Mouse (Mus musculus): ENCODE measurements around the gene Krtap5-5.
"Not testable (repeated sequence)": the region's sequence is repeated elsewhere in the genome, so short reads cannot be mapped to it uniquely, and the experiment has no call there.

Krtap5-5 gene

DNA sequence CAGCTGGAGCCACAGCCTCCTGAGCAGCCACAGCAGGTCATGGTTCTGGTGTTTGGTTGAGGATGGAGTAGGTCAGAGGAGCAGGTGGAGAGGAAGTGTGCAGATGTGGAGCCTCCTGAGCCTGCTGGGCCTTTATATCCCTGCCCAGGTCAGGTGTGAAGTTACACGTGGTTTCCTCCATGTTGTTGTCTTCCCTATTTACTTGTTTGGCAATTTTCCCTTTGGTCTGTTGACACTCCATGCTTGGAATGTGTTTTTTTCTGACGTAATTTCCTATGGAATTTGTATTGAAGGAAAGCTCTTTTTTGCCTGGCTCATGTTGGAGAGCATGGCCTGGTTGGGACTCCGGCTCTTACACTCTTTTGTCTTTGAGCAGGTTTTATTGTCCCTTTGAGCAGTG lies at the start of gene Krtap5-5:
Gene Krtap5-5, minus strand, starts transcription at position 101 of the 400 bp plus-strand sequence.
- DNase-seq (ENCODE audit: low spot score): not testable (repeated sequence)

DNA sequence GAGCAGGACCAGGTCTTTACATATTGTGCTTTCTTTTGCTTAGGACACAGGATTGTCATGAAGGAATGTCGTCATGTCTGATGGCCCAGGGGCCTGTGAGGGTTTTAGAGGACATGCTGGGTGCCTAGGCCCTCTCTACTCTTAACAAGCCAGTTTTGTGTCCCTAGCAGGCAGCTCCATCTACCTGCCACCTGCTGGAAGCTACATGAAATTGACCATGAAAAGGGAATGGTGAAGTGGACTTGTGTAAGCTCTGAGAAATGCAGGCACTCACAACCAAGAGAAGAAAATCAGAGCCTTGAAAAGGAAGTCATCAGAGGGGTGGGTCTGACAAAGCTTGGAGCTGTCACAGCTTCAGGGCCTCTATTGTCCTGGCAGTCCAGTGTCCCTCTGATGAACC lies 49.5 kb upstream of the Krtap5-5 start:
- not testable (repeated sequence) for DNase-seq (ENCODE audit: low spot score)

DNA sequence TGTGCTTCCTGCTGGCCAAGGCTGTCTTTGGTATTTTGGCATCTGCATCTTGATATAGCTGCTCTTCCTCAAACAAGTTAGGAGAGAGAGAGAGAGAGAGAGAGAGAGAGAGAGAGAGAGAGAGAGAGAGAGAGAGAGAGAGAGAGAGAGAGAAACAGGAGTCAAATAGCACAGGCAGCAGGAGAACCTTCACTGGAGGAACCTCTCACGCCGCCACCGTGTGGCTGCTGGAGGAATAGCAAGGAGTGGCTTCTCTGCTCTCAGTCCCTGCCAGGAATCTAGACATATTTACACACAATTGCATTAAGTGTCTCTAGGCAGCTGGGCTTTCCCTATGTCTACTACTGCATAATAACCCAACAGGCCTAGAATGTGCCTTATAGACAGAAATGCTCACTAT lies 48.4 kb upstream of the Krtap5-5 start:
- peak; percentile 23 for DNase-seq (ENCODE audit: low spot score)

DNA sequence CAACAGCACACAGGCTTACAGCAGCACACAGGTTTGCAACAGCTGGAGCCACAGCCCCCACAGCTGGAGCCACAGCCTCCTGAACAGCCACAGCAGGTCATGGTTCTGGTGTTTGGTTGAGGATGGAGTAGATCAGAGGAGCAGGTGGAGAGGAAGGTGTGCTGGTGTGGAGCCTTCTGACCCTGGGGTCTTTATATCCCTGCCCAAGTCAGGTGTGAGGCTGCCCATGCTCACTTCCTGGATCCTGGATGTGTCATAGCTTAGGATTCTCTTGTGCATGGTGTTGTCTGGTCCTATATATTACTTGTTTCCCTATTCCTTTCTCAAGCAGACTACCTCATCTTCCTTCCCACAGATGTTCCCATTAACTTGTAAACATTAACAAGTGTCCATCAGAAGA lies 44.5 kb upstream of the Krtap5-5 start, which contains the start of gene Gm4559:
Gene Gm4559, minus strand, starts transcription at position 101 of the 400 bp plus-strand sequence.
- DNase-seq (ENCODE audit: low spot score): not testable (repeated sequence)

DNA sequence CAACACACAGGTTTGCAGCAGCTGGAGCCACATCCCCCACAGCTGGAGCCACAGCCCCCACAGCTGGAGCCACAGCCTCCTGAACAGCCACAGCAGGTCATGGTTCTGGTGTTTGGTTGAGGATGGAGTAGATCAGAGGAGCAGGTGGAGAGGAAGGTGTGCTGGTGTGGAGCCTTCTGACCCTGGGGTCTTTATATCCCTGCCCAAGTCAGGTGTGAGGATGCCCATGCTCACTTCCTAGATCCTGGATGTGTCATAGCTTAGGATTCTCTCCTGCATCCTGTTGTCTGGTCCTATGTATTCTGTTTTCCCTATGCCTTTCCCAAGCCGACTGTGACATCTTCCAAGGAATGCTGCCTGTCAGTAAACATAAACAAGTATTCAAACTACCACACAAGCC lies 28.5 kb upstream of the Krtap5-5 start, which contains the start of gene Gm2431:
Gene Gm2431, minus strand, starts transcription at position 101 of the 400 bp plus-strand sequence.
- not testable (repeated sequence) for DNase-seq (ENCODE audit: low spot score)

DNA sequence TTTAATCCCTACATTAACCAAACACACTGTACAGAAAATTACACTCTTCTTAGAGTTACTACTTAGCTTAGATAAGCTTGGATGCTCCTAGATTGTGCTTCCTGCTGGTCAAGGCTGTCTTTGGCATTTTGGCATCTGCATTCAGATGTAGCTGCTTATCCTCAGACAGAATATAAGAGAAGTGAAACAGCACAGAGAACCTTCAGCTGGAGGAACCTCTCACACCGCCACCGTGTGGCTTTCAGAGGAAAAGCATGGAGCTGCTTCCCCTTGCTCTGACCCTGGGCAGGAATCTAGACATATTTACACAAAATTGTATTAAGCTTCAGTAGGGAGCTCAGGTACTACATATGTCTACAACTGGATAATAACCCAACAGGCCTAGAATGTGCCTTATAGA lies 25.7 kb upstream of the Krtap5-5 start:
- DNase-seq (ENCODE audit: low spot score): no peak

DNA sequence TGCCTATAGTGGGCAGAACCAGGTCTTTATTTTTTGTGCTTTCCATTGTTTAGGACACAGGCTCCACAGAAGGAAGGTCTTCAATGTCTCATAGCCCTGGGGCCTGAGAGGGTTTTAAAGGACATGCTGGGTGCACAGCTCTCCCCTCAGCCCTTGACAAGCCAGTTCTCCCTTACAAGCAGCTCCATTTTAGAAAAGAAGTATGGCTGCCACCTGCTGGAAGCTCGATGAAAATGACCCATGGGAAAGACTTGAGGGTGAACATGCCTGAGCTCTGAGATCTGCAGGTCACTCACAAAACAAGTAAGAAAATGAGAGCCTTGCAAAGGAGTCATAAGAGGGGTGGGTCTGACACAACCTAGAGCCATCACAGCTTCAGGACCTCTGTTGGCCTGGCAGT lies 20.1 kb upstream of the Krtap5-5 start:
- DNase-seq (ENCODE audit: low spot score): peak; percentile 1

DNA sequence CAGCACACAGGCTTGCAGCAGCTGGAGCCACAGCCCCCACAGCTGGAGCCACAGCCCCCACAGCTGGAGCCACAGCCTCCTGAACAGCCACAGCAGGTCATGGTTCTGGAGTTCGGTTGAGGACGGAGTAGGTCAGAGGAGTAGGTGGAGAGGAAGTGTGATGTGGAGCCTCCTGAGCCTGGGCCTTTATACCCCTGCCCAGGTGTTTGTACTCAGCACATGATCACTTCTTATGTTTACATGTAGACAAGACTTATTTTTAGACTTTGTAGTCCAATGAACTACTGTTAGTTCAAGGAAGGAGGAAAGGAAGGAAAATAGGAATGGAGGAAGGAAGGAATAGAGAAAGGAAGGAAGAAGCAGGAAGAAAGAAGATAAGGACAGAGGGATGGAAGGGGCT lies 11.2 kb upstream of the Krtap5-5 start, which contains the start of gene Gm40460:
Gene Gm40460, minus strand, starts transcription at position 101 of the 400 bp plus-strand sequence.
- no peak for DNase-seq (ENCODE audit: low spot score)

DNA sequence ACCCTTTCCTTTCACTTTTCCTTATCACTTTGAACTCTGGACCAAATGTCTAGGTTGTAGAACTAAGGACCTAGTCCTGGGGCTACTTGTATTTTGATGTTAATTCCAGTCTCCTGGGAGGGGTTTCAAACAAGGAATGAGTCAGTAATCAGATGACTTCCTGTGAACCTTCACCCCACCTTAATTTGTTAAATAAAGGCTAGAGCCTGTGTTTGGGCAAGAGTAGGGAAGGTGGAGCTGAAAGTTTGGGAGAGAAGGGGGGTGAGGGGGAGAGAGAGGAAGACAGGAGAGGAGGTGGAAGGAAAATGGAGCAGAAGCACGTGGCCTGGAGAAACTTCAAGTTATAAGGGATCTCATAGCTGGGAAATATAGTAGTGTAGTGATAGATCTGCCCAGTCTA lies 1.8 kb upstream of the Krtap5-5 start:
- no peak for DNase-seq (ENCODE audit: low spot score)

DNA sequence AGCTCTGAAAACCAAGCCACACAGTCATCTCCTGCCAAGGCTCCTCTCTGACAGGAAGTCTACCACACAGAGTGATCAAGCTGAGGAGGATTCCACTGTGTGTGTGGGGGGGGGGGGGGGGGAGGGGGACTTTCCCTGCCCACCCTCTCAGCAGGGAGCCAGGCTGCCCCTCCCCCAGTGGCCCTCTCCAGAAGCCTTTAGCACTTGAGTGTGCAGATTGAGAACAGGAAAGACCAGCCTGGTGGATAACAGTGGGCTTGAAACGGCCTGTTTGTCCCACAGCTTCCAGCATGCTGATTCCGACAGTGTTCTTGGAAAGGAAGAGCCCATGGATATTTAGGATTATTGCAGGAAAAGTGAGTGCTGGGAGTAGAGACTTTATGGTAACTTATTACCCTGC lies 5.3 kb downstream of the Krtap5-5 start:
- DNase-seq (ENCODE audit: low spot score): no peak

DNA sequence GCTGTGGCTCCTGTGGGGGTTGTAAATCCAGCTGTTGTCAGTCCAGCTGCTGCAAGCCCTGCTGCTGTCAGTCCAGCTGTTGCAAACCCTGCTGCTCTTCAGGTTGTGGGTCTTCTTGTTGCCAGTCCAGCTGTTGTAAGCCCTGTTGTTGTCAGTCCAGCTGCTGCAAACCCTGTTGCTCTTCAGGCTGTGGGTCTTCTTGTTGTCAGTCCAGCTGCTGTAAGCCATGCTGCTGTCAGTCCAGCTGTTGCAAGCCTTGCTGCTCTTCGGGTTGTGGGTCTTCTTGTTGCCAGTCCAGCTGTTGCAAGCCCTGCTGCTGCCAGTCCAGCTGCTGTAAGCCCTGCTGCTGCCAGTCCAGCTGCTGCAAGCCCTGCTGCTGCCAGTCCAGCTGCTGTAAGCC lies 17.6 kb downstream of the Krtap5-5 start:
- DNase-seq (ENCODE audit: low spot score): not testable (repeated sequence)

DNA sequence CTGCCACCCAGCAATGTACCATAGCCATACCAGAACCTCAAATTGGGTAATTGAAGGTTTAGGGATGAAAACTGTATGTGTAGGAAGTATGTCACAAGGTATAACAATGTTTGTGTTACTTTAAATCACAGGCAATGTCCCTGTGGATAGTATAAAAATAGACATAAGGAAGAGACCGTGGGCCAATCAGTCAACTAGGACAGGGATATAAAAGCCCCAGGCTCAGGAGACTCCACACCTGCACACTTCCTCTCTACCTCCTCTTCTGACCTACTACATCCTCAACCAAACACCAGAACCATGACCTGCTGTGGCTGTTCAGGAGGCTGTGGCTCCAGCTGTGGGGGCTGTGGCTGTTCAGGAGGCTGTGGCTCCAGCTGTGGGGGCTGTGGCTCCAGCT lies 18.2 kb downstream of the Krtap5-5 start, which contains the start of gene Gm7579:
Gene Gm7579, plus strand, starts transcription at position 301 of the 400 bp plus-strand sequence.
- no peak for DNase-seq (ENCODE audit: low spot score)

DNA sequence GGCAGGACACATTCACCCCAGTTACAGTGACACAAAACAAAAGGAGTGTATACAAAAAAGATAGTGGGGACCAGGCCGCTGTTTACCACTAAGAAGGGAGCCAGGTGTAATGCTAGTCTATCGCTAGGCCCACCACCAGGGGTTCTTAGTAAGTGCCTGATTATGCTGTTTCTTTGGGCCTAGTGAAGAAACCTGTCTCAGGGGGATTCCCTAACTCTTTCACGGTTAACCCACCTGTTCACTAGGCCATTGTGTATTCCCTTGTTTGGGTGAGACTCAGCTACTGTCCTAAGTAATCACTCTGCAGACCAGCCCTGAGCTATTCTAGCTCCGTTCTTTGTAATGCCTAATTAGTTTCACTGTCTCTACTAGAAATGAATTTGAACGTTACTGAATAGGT lies 22.9 kb downstream of the Krtap5-5 start:
- DNase-seq (ENCODE audit: low spot score): not testable (repeated sequence)

DNA sequence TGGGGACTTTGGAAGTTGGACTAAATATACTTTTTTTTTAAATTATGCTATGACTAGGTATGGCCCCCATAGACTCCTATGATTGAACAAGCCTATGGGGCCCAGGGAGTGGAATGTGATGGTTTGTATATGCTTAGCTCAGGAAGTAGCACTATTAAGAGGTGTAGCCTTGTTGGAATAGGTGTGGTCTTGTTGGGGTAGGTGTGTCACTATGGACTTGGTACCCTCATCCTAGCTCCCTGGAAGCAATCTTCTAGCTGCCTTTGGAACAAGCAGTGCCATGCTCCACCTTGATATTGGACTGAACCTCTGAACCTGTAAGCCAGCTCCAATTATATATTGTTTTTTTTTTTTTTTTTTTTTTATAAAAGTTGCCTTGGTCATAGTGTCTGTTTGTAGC lies 24.3 kb downstream of the Krtap5-5 start:
- no peak for DNase-seq (ENCODE audit: low spot score)

DNA sequence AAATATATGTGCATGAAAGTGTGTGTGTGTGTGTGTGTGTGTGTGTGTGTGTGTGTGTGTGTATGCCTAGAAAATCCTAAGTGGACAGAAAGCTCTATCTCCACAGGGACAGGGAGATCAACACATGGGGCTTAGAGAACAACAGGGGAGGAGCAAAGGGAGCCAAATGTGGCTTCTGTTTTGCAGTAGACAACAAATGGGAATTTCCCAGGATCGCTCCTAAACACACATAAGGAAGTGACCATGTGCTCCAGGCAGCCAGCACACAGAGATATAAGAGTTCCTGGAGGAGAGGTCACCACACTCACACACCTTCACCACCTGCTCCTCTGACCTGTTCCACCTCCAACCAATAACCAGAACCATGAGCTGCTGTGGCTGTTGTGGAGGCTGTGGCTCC lies 28.7 kb downstream of the Krtap5-5 start, which contains the start of gene Krtap5-3:
Gene Krtap5-3, plus strand, starts transcription at position 301 of the 400 bp plus-strand sequence.
- DNase-seq (ENCODE audit: low spot score): no peak

DNA sequence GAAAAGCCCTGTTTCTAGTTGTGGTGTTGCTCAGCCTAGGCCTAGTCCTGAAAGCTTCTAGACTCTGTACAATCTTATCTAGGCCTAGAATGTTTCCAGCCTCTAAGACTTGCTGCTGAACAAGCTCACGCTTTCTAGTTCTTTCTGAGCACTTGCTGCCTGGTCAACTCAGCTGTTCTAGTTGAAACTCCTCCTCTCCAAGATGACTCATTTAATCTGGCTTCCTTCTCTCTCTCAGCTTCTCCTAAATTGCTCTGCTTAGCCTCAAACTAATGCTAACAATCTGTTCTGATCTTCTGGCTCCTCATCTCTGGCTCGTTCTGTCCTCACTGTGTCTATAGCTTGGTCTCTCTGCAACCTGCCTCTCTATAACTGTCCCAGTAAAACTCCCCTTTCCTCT lies 31.0 kb downstream of the Krtap5-5 start:
- DNase-seq (ENCODE audit: low spot score): no peak

DNA sequence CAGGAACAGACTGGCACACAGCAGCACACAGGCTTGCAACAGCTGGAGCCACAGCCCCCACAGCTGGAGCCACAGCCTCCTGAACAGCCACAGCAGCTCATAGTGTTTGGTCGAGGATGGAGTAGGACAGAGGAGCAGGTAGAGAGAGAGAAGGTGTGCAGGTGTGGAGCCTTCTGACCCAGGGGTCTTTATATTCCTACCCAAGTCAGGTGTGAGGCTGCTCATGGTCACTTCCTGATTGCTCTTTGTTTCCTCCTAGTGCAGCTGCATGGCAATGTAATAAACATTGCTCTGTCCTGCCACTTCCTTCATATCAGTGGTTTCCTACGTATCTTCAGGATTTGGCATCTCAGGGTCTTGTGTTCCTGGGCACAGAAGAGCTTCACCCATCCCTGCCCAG lies 39.5 kb downstream of the Krtap5-5 start, which contains the start of gene Gm10153:
Gene Gm10153, minus strand, starts transcription at position 101 of the 400 bp plus-strand sequence.
- no peak for DNase-seq (ENCODE audit: low spot score)

DNA sequence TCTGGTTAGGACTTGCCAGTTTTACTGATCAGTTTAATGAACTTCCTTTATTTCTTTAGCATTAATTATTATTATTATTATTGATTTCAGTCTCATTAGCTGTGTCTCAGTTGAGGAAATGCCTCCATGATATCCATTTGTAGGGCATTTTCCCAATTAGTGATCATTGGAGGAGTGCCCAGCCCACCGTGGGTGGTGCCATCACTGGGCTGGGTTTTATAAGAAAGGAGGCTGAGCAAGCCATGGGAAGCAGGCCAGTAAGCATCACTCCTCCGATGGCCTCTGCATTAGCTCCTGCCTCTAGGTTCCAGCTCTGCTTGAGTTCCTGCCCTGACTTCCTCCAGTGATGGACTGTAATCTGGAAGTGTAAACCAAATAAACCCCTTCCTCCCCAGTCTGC lies 41.6 kb downstream of the Krtap5-5 start:
- no peak for DNase-seq (ENCODE audit: low spot score)

DNA sequence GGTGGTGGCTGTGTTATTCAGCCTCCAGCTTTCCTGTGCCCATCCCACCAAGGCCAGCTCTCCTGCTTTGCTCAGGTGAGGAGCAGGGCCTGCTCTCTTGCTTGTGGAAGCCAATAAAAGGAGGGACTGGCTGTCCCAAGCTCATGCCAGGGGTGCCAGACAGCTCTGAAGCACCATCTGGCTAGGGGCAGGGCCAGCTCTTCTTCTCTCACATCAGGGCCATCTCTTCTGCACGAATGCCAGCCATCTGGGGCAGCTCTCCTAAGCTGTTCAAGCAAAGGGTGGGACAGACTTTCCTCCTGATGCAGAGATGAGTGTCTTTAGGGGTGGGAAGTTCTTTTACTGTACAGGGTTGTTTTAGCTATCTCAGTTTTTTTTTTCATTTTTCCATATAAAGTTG lies 48.8 kb downstream of the Krtap5-5 start:
- DNase-seq (ENCODE audit: low spot score): no peak
